ENCODE assay signal across 50 mouse cellular contexts in the genomic region with DNA sequence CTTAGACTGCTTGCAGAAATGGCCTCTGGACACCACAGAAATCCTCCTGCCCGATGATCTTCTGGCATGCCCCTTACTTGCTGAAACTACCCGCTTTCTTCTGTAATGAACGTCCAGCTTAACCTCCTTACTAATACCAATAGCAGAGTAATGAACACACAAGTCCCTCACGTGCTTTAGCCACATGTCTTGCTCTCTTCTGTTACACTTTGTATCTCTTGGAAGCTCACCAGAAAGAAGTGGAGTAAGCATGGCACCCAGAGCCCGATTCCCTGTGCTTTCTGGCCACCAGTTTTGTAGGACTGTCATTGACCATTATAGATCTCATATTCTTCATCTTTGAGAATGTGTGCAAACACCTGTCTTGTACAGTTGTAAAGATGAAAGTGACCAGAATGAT. TPM values are rescaled to one million over a fixed set of nuclear protein-coding genes. Genes with fewer than 3 reads are reported as not detected.
"Had no signal": no experiment of that assay in that cellular context is flagged by ENCODE, and none has a peak within 500 bp of the region (broad histone marks: within the 10 kb centered on the region; RNA-seq: fewer than 3 reads in every experiment).

No protein-coding gene starts in this region.

- DNase-seq: heart, postnatal 10 days; heart, postnatal 14 days; heart, postnatal 36 days; heart, postnatal 4 days; kidney, adult 11 months; kidney, adult 18-20 months; kidney, adult 2 months; kidney, adult 8-10 months; kidney, adult 9 months; kidney, postnatal 10 days; kidney, postnatal 14 days; kidney, postnatal 25 days; kidney, postnatal 36 days; kidney, postnatal 4 days; layer of hippocampus, adult 9-11 months; layer of hippocampus, postnatal 36 days had no signal

- H3K27ac ChIP-seq: heart, embryonic 13.5 days; heart, embryonic 15.5 days; hindbrain, embryonic 10.5 days; hindbrain, embryonic 12.5 days; hindbrain, embryonic 13.5 days; hindbrain, embryonic 14.5 days; hindbrain, embryonic 15.5 days; hindbrain, postnatal 0 days; intestine, embryonic 15.5 days; kidney, embryonic 15.5 days; kidney, postnatal 0 days; layer of hippocampus, adult 2 months; left cerebral cortex, adult 2 months had no signal

- H3K36me3 ChIP-seq: heart, embryonic 12.5 days; heart, embryonic 13.5 days; heart, embryonic 15.5 days; hindbrain, embryonic 10.5 days; hindbrain, embryonic 12.5 days; hindbrain, embryonic 13.5 days; hindbrain, embryonic 15.5 days; intestine, embryonic 15.5 days; kidney, embryonic 15.5 days had no signal

- H3K4me3 ChIP-seq: heart, embryonic 12.5 days; heart, embryonic 13.5 days; heart, embryonic 15.5 days; hindbrain, embryonic 10.5 days; hindbrain, embryonic 12.5 days; hindbrain, embryonic 13.5 days; hindbrain, embryonic 15.5 days; intestine, embryonic 15.5 days; kidney, embryonic 15.5 days; layer of hippocampus, adult 2 months; left cerebral cortex, adult 2 months had no signal

- H3K9me3 ChIP-seq: heart, embryonic 12.5 days; heart, embryonic 13.5 days; heart, embryonic 15.5 days; hindbrain, embryonic 10.5 days; hindbrain, embryonic 12.5 days; hindbrain, embryonic 13.5 days; hindbrain, embryonic 15.5 days; intestine, embryonic 15.5 days; kidney, embryonic 15.5 days had no signal

- H3K9ac ChIP-seq: heart, embryonic 12.5 days; heart, embryonic 13.5 days; heart, embryonic 15.5 days; hindbrain, embryonic 12.5 days; hindbrain, embryonic 13.5 days; hindbrain, embryonic 14.5 days; hindbrain, embryonic 15.5 days; intestine, embryonic 15.5 days; kidney, embryonic 15.5 days had no signal

- H3K27me3 ChIP-seq: heart, embryonic 12.5 days; heart, embryonic 13.5 days; heart, embryonic 15.5 days; hindbrain, embryonic 12.5 days; hindbrain, embryonic 13.5 days; hindbrain, embryonic 15.5 days; intestine, embryonic 15.5 days; kidney, embryonic 15.5 days had no signal

- H3K4me1 ChIP-seq: heart, embryonic 12.5 days; heart, embryonic 13.5 days; heart, embryonic 15.5 days; hindbrain, embryonic 10.5 days; hindbrain, embryonic 12.5 days; hindbrain, embryonic 13.5 days; hindbrain, embryonic 15.5 days; intestine, embryonic 15.5 days; kidney, embryonic 15.5 days had no signal

RNA-seq across cellular contexts. Expression of gene St6galnac1, which starts 5.4 kb away (rescaled TPM):
- total RNA-seq: heart, postnatal 10 days; heart, postnatal 14 days; heart, postnatal 25 days; heart, postnatal 36 days; heart, postnatal 4 days; hematopoietic stem cell, adult 5-6 weeks; hindbrain, postnatal 0 days; layer of hippocampus, adult 18-20 months; layer of hippocampus, adult 2 months; layer of hippocampus, adult 8-10 months; layer of hippocampus, postnatal 10 days; layer of hippocampus, postnatal 14 days; layer of hippocampus, postnatal 25 days; layer of hippocampus, postnatal 36 days; left cerebral cortex, adult 18-20 months; left cerebral cortex, adult 2 months; left cerebral cortex, adult 8-10 months had no signal
- polyA plus RNA-seq: heart, embryonic 12.5 days; heart, embryonic 13.5 days; heart, embryonic 14.5 days; heart, embryonic 15.5 days; heart, embryonic 16.5 days; heart, postnatal 0 days; hindbrain, embryonic 10.5 days; hindbrain, embryonic 11.5 days; hindbrain, embryonic 12.5 days; hindbrain, embryonic 13.5 days; hindbrain, embryonic 14.5 days; hindbrain, embryonic 15.5 days; hindbrain, embryonic 16.5 days; hindbrain, postnatal 0 days; intestine, embryonic 14.5 days; intestine, embryonic 15.5 days; intestine, embryonic 16.5 days; kidney, embryonic 14.5 days; kidney, embryonic 15.5 days; kidney, embryonic 16.5 days; kidney, postnatal 0 days; large intestine, adult 2 months had no signal

RNA-seq across cellular contexts. Expression of gene Mxra7, which starts 58.0 kb away (rescaled TPM):
- polyA plus RNA-seq: inflammation-experienced regulatory T-cells, adult 6 months had no signal
